Mouse (Mus musculus): ENCODE measurements at regions not wholly inside any gene's neighbourhood (a gene's known extent, or its start where the extent isn't known, plus 50 kb on each side); places are given as distances from the start of the nearest gene placed in this dataset.

DNA sequence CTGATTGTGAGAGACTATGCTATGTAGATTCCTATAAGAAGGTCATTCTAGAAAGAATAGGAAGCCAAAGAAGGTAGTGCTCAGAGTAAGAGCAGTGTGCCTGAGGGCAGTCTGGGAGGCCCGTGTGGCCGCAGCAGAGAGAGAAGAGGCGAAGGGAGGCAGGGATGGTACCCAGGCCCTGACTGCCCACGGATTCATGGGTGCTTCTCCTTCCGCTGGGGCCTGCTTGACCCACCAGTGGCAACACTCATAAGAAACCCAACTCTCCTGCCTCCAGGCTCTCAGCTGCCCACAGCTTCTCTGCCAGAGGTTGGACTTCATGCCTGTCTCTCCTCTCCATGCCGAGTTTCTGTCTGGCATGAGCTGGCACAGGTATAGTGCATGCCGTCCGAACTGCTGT lies 60.6 kb upstream of the Twist2 start:
- Histone ChIP-seq H3K9me3 (replicated peaks; ENCODE audit: control insufficient read depth, low read length) (no peaks in the 10 kb centered on the region), H3K27ac (ENCODE audit: low read depth) (no peak overlapping the region), H3K27me3 (ENCODE audit: control insufficient read depth, insufficient read depth, low read length) (0 out of 2 replicates have a peak, but pooled peaks cover 6% of the 10 kb centered on the region), H3K4me2 (ENCODE audit: low read depth, low read length) (no peak overlapping the region), H3K4me1 (ENCODE audit: control insufficient read depth, insufficient read depth) (no peaks in the 10 kb centered on the region), H3K9ac (replicated peaks; ENCODE audit: low read depth, low read length) (no peak overlapping the region), H3K4me3 (ENCODE audit: low read depth, low read length) (no peak overlapping the region), H3K36me3 (replicated peaks; ENCODE audit: control insufficient read depth, insufficient read depth, low read length) (no peaks in the 10 kb centered on the region)
- WGBS, result 82% methylated on average over 8 of the region's 8 CpGs
- no peak for ATAC-seq (ENCODE audit: insufficient read depth, low read depth)
- no peak for DNase-seq (ENCODE audit: low spot score)
- TF ChIP-seq EP300 (IDR thresholded peaks at IDR 0.05; ENCODE audit: low read depth) (no peak), CTCF (IDR thresholded peaks at IDR 0.05; ENCODE audit: low read depth) (no peak)

DNA sequence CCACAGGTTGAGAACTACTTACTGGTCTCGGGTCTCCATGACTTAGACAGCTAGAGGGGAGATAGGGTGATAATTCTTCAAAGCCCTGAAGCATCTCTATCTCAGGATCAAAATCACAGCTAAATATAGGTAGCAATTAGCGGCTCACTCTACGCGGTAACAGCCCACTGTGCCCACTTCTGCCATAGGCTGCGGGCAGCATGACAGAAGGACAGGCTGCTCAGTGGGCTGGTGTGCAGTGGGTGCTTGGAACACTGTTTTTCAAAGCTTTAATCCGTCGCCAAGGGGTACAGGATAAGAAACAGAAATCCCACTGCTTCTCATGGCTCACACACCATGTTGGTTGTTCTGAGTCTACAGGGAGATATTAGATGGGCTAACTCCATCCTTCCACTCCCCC lies 59.2 kb upstream of the Twist2 start:
- no peaks in the 10 kb centered on the region for H3K4me1 ChIP-seq (ENCODE audit: control insufficient read depth, insufficient read depth)
- no peaks in the 10 kb centered on the region for H3K9me3 ChIP-seq (replicated peaks; ENCODE audit: control insufficient read depth, low read length)
- TF ChIP-seq EP300 (IDR thresholded peaks at IDR 0.05; ENCODE audit: low read depth) (no peak), CTCF (IDR thresholded peaks at IDR 0.05; ENCODE audit: low read depth) (no peak)
- no peak overlapping the region for H3K9ac ChIP-seq (replicated peaks; ENCODE audit: low read depth, low read length)
- no peak for DNase-seq (ENCODE audit: low spot score)
- H3K27ac ChIP-seq (ENCODE audit: low read depth), result no peak overlapping the region
- H3K4me2 ChIP-seq (ENCODE audit: low read depth, low read length), result no peak overlapping the region
- H3K4me3 ChIP-seq (ENCODE audit: low read depth, low read length), result no peak overlapping the region
- WGBS, result 78% methylated on average over 7 of the region's 7 CpGs
- H3K27me3 ChIP-seq (ENCODE audit: control insufficient read depth, insufficient read depth, low read length), result 0 out of 2 replicates have a peak, but pooled peaks cover 6% of the 10 kb centered on the region
- H3K36me3 ChIP-seq (replicated peaks; ENCODE audit: control insufficient read depth, insufficient read depth, low read length), result no peaks in the 10 kb centered on the region
- ATAC-seq (ENCODE audit: insufficient read depth, low read depth), result no peak

DNA sequence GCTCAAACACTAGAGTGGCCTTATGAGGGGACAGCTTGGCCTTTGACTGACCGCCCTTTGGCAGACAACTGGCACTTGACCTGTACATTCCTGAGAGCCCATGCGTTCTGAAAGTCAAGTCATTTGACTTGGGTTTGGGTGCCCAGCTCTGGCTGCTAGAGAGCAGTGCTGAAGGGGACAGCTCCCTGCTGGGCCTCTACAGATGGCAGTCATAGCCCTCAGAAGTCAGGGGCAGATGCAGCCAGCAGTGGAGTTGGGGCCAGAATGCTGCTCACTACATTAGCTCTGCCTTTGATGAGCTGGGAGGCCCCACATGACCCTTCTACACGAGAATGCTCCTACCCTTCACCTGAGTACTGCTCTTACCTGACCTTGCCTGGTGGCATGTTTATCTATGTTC lies 58.3 kb upstream of the Twist2 start:
- Histone ChIP-seq H3K27ac (ENCODE audit: low read depth) (no peak overlapping the region), H3K4me1 (ENCODE audit: control insufficient read depth, insufficient read depth) (no peaks in the 10 kb centered on the region), H3K9ac (replicated peaks; ENCODE audit: low read depth, low read length) (no peak overlapping the region), H3K4me2 (ENCODE audit: low read depth, low read length) (no peak overlapping the region), H3K36me3 (replicated peaks; ENCODE audit: control insufficient read depth, insufficient read depth, low read length) (no peaks in the 10 kb centered on the region), H3K27me3 (ENCODE audit: control insufficient read depth, insufficient read depth, low read length) (0 out of 2 replicates have a peak, but pooled peaks cover 6% of the 10 kb centered on the region), H3K9me3 (replicated peaks; ENCODE audit: control insufficient read depth, low read length) (no peaks in the 10 kb centered on the region), H3K4me3 (ENCODE audit: low read depth, low read length) (no peak overlapping the region)
- DNase-seq (ENCODE audit: low spot score), result peak; percentile 14
- WGBS, result 36% methylated on average over 3 of the region's 3 CpGs
- no peak for TF ChIP-seq EP300 (IDR thresholded peaks at IDR 0.05; ENCODE audit: low read depth)
- TF ChIP-seq CTCF (IDR thresholded peaks at IDR 0.05; ENCODE audit: low read depth), result no peak
- no peak for ATAC-seq (ENCODE audit: insufficient read depth, low read depth)

DNA sequence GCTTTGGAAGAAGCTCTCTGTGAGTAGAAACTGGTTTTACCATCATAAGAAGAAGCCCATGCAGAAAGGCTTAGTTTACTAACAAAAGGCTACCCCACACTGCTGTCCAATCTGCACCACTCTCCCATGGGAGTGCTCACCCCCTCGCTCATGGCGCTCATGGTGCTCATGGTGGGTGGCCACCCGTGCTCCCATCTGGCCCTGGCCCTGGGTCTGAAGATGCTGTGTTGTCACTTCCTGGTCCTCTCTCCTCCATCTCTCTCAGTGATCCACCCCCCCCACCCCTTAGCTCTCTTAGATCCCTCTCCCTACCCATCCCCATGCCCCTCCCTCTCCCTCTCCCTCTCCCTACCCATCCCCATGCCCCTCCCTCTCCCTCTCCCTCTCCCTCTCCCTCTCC lies 57.2 kb upstream of the Twist2 start:
- Histone ChIP-seq H3K4me3 (ENCODE audit: low read depth, low read length) (no peak overlapping the region), H3K27ac (ENCODE audit: low read depth) (no peak overlapping the region), H3K9ac (replicated peaks; ENCODE audit: low read depth, low read length) (no peak overlapping the region), H3K9me3 (replicated peaks; ENCODE audit: control insufficient read depth, low read length) (no peaks in the 10 kb centered on the region), H3K36me3 (replicated peaks; ENCODE audit: control insufficient read depth, insufficient read depth, low read length) (no peaks in the 10 kb centered on the region), H3K4me2 (ENCODE audit: low read depth, low read length) (no peak overlapping the region), H3K27me3 (ENCODE audit: control insufficient read depth, insufficient read depth, low read length) (0 out of 2 replicates have a peak, but pooled peaks cover 6% of the 10 kb centered on the region), H3K4me1 (ENCODE audit: control insufficient read depth, insufficient read depth) (no peaks in the 10 kb centered on the region)
- WGBS, result 88% methylated on average over 3 of the region's 3 CpGs
- no peak for ATAC-seq (ENCODE audit: insufficient read depth, low read depth)
- DNase-seq (ENCODE audit: low spot score), result no peak
- TF ChIP-seq CTCF (IDR thresholded peaks at IDR 0.05; ENCODE audit: low read depth) (no peak), EP300 (IDR thresholded peaks at IDR 0.05; ENCODE audit: low read depth) (no peak)

DNA sequence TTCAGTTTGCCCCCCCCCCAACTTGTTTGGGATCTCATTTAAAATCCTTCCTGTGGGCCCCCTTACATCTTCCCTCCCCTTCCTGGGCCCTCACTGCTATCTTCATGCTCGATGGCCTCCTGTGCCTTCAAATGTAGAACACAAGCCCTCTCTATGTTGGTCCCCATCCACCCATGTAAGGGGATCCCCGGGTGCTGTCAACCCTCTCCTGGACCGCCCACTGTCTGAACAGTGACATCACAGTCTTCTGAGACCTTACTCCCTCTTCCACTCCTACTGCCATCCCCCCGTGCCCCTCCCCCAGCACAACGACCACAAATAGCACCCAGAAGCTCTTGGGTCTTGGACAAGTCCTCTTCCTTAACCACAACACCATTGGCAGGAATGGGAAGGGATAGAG lies 56.6 kb upstream of the Twist2 start:
- ATAC-seq (ENCODE audit: insufficient read depth, low read depth) (no peak), DNase-seq (ENCODE audit: low spot score) (no peak)
- no peaks in the 10 kb centered on the region for H3K9me3 ChIP-seq (replicated peaks; ENCODE audit: control insufficient read depth, low read length)
- no peak overlapping the region for H3K4me2 ChIP-seq (ENCODE audit: low read depth, low read length)
- no peaks in the 10 kb centered on the region for H3K4me1 ChIP-seq (ENCODE audit: control insufficient read depth, insufficient read depth)
- H3K36me3 ChIP-seq (replicated peaks; ENCODE audit: control insufficient read depth, insufficient read depth, low read length), result no peaks in the 10 kb centered on the region
- 0 out of 2 replicates have a peak, but pooled peaks cover 6% of the 10 kb centered on the region for H3K27me3 ChIP-seq (ENCODE audit: control insufficient read depth, insufficient read depth, low read length)
- WGBS, result 65% methylated on average over 5 of the region's 5 CpGs
- H3K4me3 ChIP-seq (ENCODE audit: low read depth, low read length), result no peak overlapping the region
- no peak overlapping the region for H3K27ac ChIP-seq (ENCODE audit: low read depth)
- H3K9ac ChIP-seq (replicated peaks; ENCODE audit: low read depth, low read length), result no peak overlapping the region
- TF ChIP-seq EP300 (IDR thresholded peaks at IDR 0.05; ENCODE audit: low read depth), result no peak
- TF ChIP-seq CTCF (IDR thresholded peaks at IDR 0.05; ENCODE audit: low read depth), result no peak

DNA sequence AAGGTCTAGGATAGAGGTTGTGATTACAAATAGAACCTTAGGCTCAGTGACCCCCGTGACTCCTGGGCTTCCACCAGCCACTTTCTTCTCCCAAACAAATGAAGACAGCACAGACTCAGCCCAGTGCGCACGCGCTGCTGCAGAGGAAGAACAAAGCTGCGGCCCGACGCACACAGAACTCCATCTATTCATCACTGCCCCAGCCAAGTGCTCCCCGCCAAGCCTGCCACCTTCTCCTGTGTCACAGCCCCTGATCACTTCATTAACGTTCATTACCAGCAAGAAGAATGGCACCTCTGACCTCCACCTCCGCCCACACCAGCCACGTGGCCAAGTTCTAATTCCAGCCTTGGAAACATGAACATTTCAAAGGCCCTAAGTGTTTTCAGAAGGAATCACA lies 53.7 kb upstream of the Twist2 start:
- 67% methylated on average over 11 of the region's 11 CpGs for WGBS
- Histone ChIP-seq H3K36me3 (replicated peaks; ENCODE audit: control insufficient read depth, insufficient read depth, low read length) (no peaks in the 10 kb centered on the region), H3K4me1 (ENCODE audit: control insufficient read depth, insufficient read depth) (no peaks in the 10 kb centered on the region), H3K9ac (replicated peaks; ENCODE audit: low read depth, low read length) (no peak overlapping the region), H3K4me2 (ENCODE audit: low read depth, low read length) (no peak overlapping the region), H3K9me3 (replicated peaks; ENCODE audit: control insufficient read depth, low read length) (no peaks in the 10 kb centered on the region), H3K27me3 (ENCODE audit: control insufficient read depth, insufficient read depth, low read length) (0 out of 2 replicates have a peak, but pooled peaks cover 6% of the 10 kb centered on the region), H3K27ac (ENCODE audit: low read depth) (no peak overlapping the region), H3K4me3 (ENCODE audit: low read depth, low read length) (no peak overlapping the region)
- DNase-seq (ENCODE audit: low spot score) (no peak), ATAC-seq (ENCODE audit: insufficient read depth, low read depth) (no peak)
- TF ChIP-seq EP300 (IDR thresholded peaks at IDR 0.05; ENCODE audit: low read depth), result no peak
- no peak for TF ChIP-seq CTCF (IDR thresholded peaks at IDR 0.05; ENCODE audit: low read depth)
